Mouse (Mus musculus) T-helper 1 cell (primary cell): ENCODE measurements around the gene Myo1d.

Experiments
- in situ Hi-C: fragments of 300-600 bp; cut with MboI, MseI; formaldehyde crosslinking; loops from one replicate; pipeline ENCODE4 v1.15.1; 2025; ENCODE audit warnings: high pct_unique_total_duplicates

Gene Myo1d

DNA sequence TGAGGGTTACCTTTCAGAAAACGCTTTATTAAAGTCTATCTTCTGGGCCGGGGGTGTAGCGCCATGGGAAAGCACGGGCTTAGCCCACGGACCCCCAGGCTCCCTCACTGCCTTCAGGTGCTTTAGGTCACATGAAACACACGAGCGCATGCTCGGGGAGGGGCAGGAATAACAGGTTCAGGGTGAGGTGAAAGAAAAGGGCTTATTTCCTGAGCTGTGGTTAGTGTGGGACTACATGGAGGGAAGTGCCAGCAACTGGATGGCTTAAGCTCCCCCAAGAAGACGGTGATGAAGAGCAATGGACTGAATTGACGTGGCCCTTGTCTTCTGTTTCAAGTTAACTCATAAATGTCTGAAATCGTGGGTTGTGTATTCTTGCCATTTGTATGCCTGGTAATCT is 226.8 kb downstream of the Myo1d start:
- in situ Hi-C loops = no loop called here

DNA sequence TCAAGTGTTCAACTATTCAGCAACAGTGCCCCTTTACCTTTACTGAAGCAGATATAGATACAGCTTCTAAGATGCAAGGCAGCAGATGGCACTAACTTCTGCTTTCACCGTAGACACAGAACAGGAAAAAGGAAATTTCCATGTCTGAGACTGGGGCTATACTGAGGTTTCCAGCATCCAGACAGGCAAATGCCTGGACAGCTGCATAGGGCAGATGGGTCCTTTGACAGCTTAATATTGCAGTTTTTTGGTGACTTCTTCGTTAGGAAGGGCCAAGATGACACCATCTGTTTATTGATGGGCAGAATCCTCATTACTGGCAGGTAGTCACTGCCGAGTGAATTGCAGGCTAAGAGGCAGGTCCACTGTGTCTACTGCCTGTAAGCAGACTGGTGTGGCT is 228.2 kb downstream of the Myo1d start:
- in situ Hi-C loops = no loop called here

GRCm38 (mm10) chr11:80550264-80550663 is 229.6 kb downstream of the Myo1d start:
- in situ Hi-C loops = no loop called here

DNA sequence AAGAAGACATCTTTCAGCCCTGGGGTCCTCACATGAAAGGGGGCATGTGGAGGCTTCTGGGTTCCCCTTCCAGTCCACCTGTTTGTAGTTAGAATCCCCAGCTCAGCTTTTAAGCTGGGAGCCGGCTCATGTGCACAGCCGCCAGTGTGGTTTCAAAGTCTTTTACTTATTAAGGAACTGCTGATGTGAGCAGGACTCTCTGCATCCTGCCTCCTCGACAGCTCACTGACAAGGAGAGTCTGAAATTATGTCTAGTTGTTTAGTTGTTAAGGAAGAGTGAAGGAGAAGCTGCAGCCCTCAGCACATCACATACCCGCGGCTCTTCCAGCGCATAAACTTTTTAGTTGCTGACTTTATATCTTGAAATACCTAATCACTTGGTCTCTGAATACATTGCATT is 230.0 kb downstream of the Myo1d start:
- in situ Hi-C loops = no loop called here

GRCm38 (mm10) chr11:80546233-80546632 is 233.6 kb downstream of the Myo1d start:
- in situ Hi-C loops = no loop called here

GRCm38 (mm10) chr11:80539056-80539455 is 240.8 kb downstream of the Myo1d start:
- in situ Hi-C loops = no loop called here

DNA sequence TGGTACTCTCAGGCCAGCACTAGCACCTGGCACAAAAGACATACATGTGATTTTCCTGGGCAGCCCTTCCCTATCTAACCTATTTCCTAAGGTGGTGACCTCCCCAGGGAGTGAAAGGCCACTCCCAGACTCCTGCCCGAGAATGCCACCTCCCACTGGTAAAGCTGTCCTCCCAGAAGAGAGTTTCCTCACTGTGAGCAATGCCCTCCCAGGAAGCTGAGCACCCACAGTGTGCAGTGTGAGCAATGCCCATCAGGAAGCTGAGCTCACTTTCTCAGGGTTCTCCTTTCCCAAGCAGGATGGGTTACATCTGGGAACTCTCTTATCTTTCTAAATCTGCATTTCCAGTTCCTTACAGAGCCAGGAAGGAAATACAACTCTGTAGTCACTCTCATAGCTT is 246.9 kb downstream of the Myo1d start:
- in situ Hi-C loops = no loop called here

GRCm38 (mm10) chr11:80529149-80529548 is 250.7 kb downstream of the Myo1d start:
- in situ Hi-C loops = loop anchor here (5.0 kb wide), 1 partner anchor 52 kb away; the partner anchor contains the start of gene Cdk5r1

DNA sequence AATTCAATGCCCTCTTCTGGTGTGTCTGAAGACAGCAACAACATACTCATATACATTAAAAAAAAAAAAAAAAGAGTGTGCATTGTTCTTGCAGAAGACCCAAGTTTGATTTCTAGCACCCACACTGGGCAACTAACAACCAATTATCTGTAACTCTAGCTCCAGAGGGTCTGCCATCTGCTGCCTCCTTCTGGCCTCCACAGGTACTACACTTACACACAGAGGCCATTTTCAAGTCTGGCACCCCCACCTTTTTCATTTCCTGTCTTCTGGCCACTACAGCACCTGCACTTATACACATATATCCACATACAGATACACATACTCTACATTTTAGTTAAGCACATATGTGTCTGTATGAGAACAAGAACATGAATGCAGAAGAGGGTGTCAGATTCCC is 252.1 kb downstream of the Myo1d start:
- in situ Hi-C loops = loop anchor here (5.0 kb wide), 1 partner anchor 50 kb away; the partner anchor contains the start of gene Cdk5r1

- in situ Hi-C loops = no loop called here
Measured at GRCm38 (mm10) chr11:80524213-80524612, 255.6 kb downstream of the Myo1d start.

GRCm38 (mm10) chr11:80523410-80523809 is 256.4 kb downstream of the Myo1d start:
- in situ Hi-C loops = no loop called here

GRCm38 (mm10) chr11:80522852-80523251 is 257.0 kb downstream of the Myo1d start:
- in situ Hi-C loops = no loop called here

DNA sequence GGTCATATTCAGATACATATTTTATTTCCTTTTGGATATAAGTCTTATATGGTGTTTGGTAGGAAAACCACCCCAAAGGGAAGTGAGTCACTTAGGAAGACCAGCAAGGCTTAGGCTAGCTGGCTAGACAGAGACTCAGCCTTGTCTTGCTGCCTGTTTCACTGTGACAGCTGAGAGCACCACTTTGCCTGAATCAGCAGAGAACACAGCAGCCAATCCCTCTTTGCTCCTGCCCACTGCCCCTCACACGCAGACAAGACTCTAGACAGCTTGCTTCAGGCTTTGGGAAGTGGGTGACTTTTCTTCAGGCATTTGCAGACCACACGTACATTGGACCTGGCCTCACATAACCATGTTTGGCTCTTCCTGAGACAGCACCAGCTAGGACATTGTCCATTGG is 258.7 kb downstream of the Myo1d start:
- in situ Hi-C loops = no loop called here

DNA sequence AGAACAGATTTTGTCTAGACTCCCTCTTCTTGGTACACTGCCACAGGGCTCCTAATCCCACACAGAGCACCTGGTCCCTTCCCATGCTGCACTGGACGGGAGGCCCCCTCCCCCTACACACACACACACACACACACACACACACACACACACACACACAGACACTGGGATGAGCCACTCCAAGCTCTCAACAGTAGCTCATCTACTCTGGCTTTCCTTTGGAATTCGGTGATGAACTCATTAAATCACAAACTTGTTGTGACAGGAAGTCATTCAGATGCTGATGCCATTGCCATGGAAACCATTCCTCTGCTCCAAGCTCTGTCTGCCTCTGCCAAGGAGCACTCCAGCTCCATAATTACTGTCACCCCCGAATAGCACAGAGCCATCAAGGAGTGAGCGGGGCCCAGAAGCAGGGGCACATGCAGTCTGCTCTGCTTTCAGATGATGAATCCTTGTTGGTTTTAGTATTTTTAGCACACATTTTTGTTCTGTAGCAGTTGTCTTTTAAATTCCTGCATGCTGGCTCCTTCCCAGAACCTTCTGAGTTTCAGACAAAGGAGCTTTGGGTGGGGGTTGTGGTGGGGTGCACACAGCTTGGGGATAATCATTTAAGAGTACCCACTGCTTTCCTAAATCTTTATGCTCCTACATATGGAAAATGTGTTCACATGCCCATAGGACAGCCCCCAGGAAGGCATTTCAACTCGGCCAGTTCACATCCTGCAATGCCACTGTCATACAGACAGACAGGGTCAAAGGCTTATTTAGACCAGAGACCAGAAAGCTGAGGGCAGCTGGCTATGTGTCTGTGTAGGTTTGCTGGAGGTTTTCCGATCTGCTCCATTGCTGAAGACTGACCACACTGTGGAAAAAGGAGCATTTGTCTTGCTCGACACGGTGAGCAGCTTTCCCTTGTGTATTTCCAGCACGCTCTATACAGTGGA is 261.1 kb downstream of the Myo1d start:
- in situ Hi-C loops = no loop called here

- in situ Hi-C loops = no loop called here
Measured at GRCm38 (mm10) chr11:80515895-80516294, 263.9 kb downstream of the Myo1d start.

GRCm38 (mm10) chr11:80515346-80515745 is 264.5 kb downstream of the Myo1d start:
- in situ Hi-C loops = no loop called here

GRCm38 (mm10) chr11:80513796-80514195 is 266.0 kb downstream of the Myo1d start:
- in situ Hi-C loops = no loop called here

- in situ Hi-C loops = no loop called here
Measured at GRCm38 (mm10) chr11:80512313-80513056, 267.3 kb downstream of the Myo1d start.

DNA sequence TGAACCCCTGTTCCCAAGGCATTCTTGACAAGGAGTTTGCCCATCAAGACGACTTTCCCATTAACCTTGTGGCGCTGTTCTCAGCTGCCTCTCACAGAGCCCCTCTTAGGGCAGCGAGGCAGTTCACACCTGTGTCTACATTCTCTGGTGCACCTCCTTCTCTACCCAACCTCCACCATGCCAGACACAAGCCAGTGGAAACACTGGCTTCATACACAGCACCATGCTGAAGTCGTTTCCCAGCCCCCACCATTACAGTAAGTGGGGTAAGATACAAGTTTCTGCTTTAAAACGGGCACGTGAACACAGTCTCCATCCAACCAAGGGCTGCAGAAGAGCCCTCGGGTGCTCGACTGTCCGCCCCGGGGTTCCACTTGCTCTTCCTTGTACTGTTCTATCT is 269.7 kb downstream of the Myo1d start:
- in situ Hi-C loops = no loop called here

DNA sequence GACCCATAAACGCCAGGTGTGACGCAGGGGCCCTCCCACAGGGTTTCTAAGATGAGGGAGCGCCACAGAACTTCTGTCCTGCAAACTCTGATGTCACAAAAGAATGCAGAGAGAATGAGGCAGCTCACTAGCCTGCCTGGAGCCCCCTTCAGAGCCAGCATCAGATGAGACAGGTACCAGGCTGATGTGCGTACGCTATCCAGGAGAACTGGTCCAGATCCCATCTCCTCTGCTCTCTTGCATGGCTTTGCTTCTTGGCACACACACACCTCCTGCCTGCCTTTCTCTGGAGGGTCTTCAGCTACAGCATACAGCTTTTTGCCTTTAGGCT is 270.7 kb downstream of the Myo1d start:
- in situ Hi-C loops = loop anchor here (10.0 kb wide), 1 partner anchor 276 kb away; the partner anchor contains the start of gene Myo1d

- in situ Hi-C loops = loop anchor here (10.0 kb wide), 1 partner anchor 276 kb away; the partner anchor contains the start of gene Myo1d
Measured at GRCm38 (mm10) chr11:80508361-80509175, 271.3 kb downstream of the Myo1d start.

DNA sequence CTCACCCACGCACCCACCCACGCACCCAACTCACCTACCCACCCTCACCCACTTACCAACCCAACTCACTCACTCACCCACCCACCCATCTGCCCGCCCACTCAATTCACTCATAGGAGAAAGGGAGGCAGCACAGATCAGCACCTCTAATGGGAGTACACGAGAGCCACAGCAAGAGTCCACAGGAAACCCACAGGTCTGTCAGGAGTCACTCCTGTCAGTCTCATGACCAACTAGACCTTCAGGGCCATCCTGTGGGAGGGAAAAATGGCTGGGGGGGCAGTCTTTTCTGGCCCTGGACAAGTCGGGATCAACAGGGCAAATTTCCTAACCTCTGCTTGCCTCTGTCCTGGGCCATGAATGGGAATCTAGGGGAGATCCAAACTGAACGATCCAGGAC is 272.0 kb downstream of the Myo1d start:
- in situ Hi-C loops = loop anchor here (10.0 kb wide), 1 partner anchor 277 kb away; the partner anchor contains the start of gene Myo1d
